Mouse (Mus musculus): Measurements from ENCODE around the gene Smg9. TPM values are rescaled to one million over a fixed set of nuclear protein-coding genes. Genes with fewer than 3 reads are reported as not detected.
"Not testable (repeated sequence)": the region's sequence is repeated elsewhere in the genome, so short reads cannot be mapped to it uniquely, and the experiment has no call there.

Smg9 gene
- polyA plus RNA-seq, 1 experiment from 2014 or later = 29.1 TPM

- Histone ChIP-seq H3K27ac (no peak overlapping the region), H3K27me3 (no peaks in the 10 kb centered on the region), H3K9ac (no peak overlapping the region), H3K36me3 (replicated peaks) (peaks cover 13% of the 10 kb centered on the region), H3K4me2 (no peak overlapping the region), H3K4me3 (replicated peaks) (no peak overlapping the region), H3K9me3 (0 out of 2 replicates have a peak, but pooled peaks cover 3% of the 10 kb centered on the region), H3K4me1 (0 out of 2 replicates have a peak, but pooled peaks cover 5% of the 10 kb centered on the region)
- WGBS = 93% methylated on average over 8 of the region's 8 CpGs
- ATAC-seq (ENCODE audit: low FRiP score) = no peak
Measured at GRCm38 (mm10) chr7:24398364-24398913, 980 bp upstream of the Smg9 start.

GRCm38 (mm10) chr7:24400082-24400452 is 648 bp downstream of the Smg9 start:
- H3K4me3 ChIP-seq (replicated peaks) = peak overlapping the region; percentile 60
- H3K9ac ChIP-seq = peak overlapping the region; percentile 70; the same call in 1 of the 2 replicates

DNA sequence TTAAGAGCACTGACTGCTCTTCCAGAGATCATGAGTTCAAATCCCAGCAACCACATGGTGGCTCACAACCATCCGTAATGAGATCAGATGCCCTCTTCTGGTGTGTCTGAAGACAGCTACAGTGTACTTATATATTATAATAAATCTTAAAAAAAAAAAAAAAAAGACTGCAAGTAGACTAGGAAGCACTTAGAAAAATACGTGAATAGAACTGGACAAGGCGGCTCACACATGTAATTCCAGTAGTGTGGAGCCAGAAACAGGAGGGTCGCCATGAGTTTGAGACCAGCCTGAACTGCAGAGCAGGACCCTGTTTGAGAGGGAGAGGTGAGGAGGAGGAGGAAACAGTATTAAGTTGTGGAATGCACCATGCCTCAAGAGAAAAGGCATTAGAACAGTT is 1.1 kb downstream of the Smg9 start:
- 92% methylated on average over 4 of the region's 4 CpGs for WGBS
- not testable (repeated sequence) for H3K9me3 ChIP-seq; H3K9ac ChIP-seq; H3K4me1 ChIP-seq; H3K27me3 ChIP-seq; ATAC-seq (ENCODE audit: low FRiP score); H3K27ac ChIP-seq
- H3K4me2 ChIP-seq = peak overlapping the region; percentile 54
- H3K36me3 ChIP-seq (replicated peaks) = peaks cover 33% of the 10 kb centered on the region
- H3K4me3 ChIP-seq (replicated peaks) = peak overlapping the region; percentile 60; the same call in 1 of the 2 replicates

More at GRCm38 (mm10) chr7:24400082-24400452, 648 bp downstream of the Smg9 start:
- 0 out of 2 replicates have a peak, but pooled peaks have one; percentile 14 for ATAC-seq (ENCODE audit: low FRiP score)
- 12% methylated on average over 3 of the region's 3 CpGs for WGBS
- 0 out of 2 replicates have a peak, but pooled peaks cover 3% of the 10 kb centered on the region for H3K9me3 ChIP-seq
- no peaks in the 10 kb centered on the region for H3K27me3 ChIP-seq
- H3K36me3 ChIP-seq (replicated peaks) = peaks cover 29% of the 10 kb centered on the region
- 0 out of 2 replicates have a peak, but pooled peaks cover 5% of the 10 kb centered on the region for H3K4me1 ChIP-seq
- peak overlapping the region; percentile 54 for H3K4me2 ChIP-seq
- H3K27ac ChIP-seq = peak overlapping the region; percentile 96

- no peak for ATAC-seq (ENCODE audit: low FRiP score)
- Histone ChIP-seq H3K9ac (no peak overlapping the region), H3K27me3 (no peaks in the 10 kb centered on the region), H3K4me1 (peaks cover 13% of the 10 kb centered on the region; the same call in 1 of the 2 replicates), H3K4me2 (no peak overlapping the region), H3K27ac (no peak overlapping the region), H3K4me3 (replicated peaks) (no peak overlapping the region), H3K9me3 (0 out of 2 replicates have a peak, but pooled peaks cover 3% of the 10 kb centered on the region), H3K36me3 (replicated peaks) (peaks cover 49% of the 10 kb centered on the region)
- 96% methylated on average over 9 of the region's 9 CpGs for WGBS
Measured at GRCm38 (mm10) chr7:24402851-24403250, 3.4 kb downstream of the Smg9 start.

- H3K36me3 ChIP-seq (replicated peaks) = peaks cover 55% of the 10 kb centered on the region
- H3K4me2 ChIP-seq = no peak overlapping the region
- no peaks in the 10 kb centered on the region for H3K27me3 ChIP-seq
- H3K27ac ChIP-seq = no peak overlapping the region
- 86% methylated on average over 13 of the region's 13 CpGs for WGBS
- ATAC-seq (ENCODE audit: low FRiP score) = no peak
- no peak overlapping the region for H3K4me3 ChIP-seq (replicated peaks)
- no peak overlapping the region for H3K9ac ChIP-seq
- 0 out of 2 replicates have a peak, but pooled peaks cover 3% of the 10 kb centered on the region for H3K9me3 ChIP-seq
- H3K4me1 ChIP-seq = peaks cover 8% of the 10 kb centered on the region; the same call in 1 of the 2 replicates
Measured at GRCm38 (mm10) chr7:24405649-24406048, 6.2 kb downstream of the Smg9 start.

DNA sequence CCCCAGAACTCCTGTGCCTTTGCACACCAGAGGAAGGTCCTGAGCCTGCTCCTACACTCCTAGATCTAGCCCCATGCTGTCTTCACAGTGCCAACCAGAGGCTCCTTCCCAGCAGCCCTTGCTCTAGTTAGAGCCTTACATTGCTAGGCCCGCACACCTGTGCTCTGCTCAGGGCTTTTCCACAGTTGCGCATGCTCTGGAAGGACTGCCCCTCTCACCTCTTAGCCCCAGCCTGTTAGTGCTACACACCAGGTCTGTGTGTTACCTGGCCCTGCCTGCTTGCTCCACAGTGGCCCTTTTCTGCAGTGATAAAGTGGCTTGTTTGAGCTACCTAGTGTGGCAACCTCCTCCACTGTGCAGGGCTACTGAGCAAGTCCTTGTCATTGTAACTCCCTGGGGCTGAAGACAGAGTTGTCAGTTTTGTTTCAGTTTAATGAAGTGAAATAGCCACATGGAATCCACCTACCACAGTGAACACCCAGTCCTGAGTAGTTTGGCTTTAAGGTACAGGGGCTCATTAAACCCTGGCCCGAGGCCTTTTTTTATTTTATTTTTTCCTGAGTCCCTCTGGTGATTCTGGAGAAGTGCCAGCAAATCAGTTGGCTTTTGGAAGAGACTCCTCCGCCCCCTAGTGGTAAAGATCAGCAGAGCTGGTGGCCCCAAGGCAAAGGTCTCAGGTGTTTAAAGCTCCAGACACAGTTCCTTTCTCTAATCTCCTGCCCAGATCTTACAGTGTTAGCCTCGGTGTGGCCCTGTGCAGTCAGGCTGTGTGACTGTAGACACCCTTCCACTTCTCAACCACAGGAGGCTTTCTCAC is 7.3 kb downstream of the Smg9 start:
- ATAC-seq (ENCODE audit: low FRiP score) = no peak; the same call in 1 of the 2 replicates
- H3K9ac ChIP-seq = no peak overlapping the region
- peaks cover 7% of the 10 kb centered on the region; the same call in 1 of the 2 replicates for H3K4me1 ChIP-seq
- H3K9me3 ChIP-seq = 0 out of 2 replicates have a peak, but pooled peaks cover 3% of the 10 kb centered on the region
- WGBS = 49% methylated on average over 5 of the region's 5 CpGs
- peak overlapping the region; percentile 65 for H3K27ac ChIP-seq
- no peak overlapping the region for H3K4me2 ChIP-seq
- no peak overlapping the region for H3K4me3 ChIP-seq (replicated peaks)
- peaks cover 56% of the 10 kb centered on the region for H3K36me3 ChIP-seq (replicated peaks)
- H3K27me3 ChIP-seq = no peaks in the 10 kb centered on the region

GRCm38 (mm10) chr7:24408186-24408585 is 8.8 kb downstream of the Smg9 start:
- Histone ChIP-seq H3K4me2 (no peak overlapping the region), H3K9me3 (no peaks in the 10 kb centered on the region), H3K9ac (no peak overlapping the region), H3K27ac (no peak overlapping the region), H3K27me3 (no peaks in the 10 kb centered on the region), H3K4me3 (replicated peaks) (no peak overlapping the region), H3K36me3 (replicated peaks) (peaks cover 52% of the 10 kb centered on the region), H3K4me1 (peaks cover 7% of the 10 kb centered on the region; the same call in 1 of the 2 replicates)
- ATAC-seq (ENCODE audit: low FRiP score) = no peak
- 96% methylated on average over 9 of the region's 9 CpGs for WGBS

DNA sequence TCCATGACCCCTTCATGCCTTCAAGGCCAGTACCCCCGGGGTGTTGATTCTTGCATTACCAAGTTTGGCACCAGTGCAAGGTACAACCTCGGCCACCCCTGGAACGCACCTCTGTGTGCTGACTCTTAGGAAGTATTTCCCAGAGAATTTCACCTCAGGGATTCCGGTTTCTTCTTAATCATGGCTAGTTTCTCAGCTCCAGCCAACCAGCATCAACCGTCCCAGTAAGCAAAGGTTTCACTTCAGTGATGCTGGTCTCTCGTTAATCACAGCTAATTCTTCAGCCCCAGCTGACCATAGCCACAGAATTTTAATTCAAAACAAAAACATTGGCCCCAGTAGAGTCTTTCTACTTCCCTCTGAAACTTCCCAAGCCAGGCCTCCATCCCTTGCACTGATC is 10.7 kb downstream of the Smg9 start:
- Histone ChIP-seq H3K4me1 (peaks cover 7% of the 10 kb centered on the region; the same call in 1 of the 2 replicates), H3K36me3 (replicated peaks) (peaks cover 40% of the 10 kb centered on the region), H3K27me3 (no peaks in the 10 kb centered on the region), H3K9me3 (no peaks in the 10 kb centered on the region), H3K4me2 (no peak overlapping the region), H3K4me3 (replicated peaks) (no peak overlapping the region), H3K27ac (no peak overlapping the region), H3K9ac (no peak overlapping the region)
- ATAC-seq (ENCODE audit: low FRiP score) = no peak
- WGBS = 88% methylated on average over 6 of the region's 6 CpGs

DNA sequence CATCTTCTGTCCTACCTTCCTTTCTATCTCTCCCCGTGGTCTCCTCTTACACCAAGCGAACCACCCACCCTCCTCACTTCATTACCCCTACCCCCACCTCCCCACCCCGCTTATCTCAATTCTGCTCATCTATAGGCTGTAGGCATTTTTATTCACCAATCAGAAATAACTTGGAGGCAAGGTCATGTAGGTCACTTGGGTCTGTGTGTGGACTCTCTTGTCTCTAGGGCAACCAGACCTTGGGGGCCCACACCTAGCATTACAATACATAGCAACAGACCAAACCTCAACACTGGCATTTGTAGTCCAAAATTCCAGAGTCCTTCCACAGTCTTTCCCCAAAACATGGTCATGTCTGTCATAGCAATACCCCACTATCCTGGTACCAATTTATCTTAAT is 11.4 kb downstream of the Smg9 start:
- H3K4me1 ChIP-seq = peaks cover 7% of the 10 kb centered on the region; the same call in 1 of the 2 replicates
- H3K9ac ChIP-seq = no peak overlapping the region
- H3K36me3 ChIP-seq (replicated peaks) = peaks cover 39% of the 10 kb centered on the region
- no peak for ATAC-seq (ENCODE audit: low FRiP score)
- no peak overlapping the region for H3K27ac ChIP-seq
- H3K4me3 ChIP-seq (replicated peaks) = no peak overlapping the region
- WGBS = 88% methylated on average over 3 of the region's 3 CpGs
- H3K27me3 ChIP-seq = no peaks in the 10 kb centered on the region
- no peaks in the 10 kb centered on the region for H3K9me3 ChIP-seq
- no peak overlapping the region for H3K4me2 ChIP-seq

DNA sequence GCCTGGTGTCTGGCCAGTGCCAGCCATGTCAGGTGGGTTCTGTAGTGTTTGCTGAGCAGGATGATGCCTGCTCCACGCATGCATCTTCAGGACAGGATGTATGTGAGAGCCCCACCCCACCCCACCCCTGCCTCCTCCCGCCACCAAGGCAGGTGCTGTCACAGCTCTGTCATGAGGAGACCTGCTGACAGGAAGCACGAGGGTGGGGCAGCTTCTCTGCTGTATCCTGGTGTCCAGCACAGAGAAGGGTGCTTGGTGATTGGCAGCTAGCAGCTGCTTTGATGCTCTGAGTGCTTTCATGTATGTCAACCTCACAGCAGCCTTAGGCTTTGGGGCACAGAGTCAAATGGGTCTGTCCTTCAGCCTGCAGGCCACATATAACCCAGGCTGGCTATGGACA is 14.2 kb downstream of the Smg9 start:
- H3K27ac ChIP-seq = no peak overlapping the region
- no peak overlapping the region for H3K4me2 ChIP-seq
- H3K9ac ChIP-seq = no peak overlapping the region
- no peaks in the 10 kb centered on the region for H3K27me3 ChIP-seq
- H3K4me1 ChIP-seq = peaks cover 7% of the 10 kb centered on the region; the same call in 1 of the 2 replicates
- H3K9me3 ChIP-seq = no peaks in the 10 kb centered on the region
- ATAC-seq (ENCODE audit: low FRiP score) = no peak
- 88% methylated on average over 3 of the region's 3 CpGs for WGBS
- peaks cover 31% of the 10 kb centered on the region for H3K36me3 ChIP-seq (replicated peaks)
- no peak overlapping the region for H3K4me3 ChIP-seq (replicated peaks)

DNA sequence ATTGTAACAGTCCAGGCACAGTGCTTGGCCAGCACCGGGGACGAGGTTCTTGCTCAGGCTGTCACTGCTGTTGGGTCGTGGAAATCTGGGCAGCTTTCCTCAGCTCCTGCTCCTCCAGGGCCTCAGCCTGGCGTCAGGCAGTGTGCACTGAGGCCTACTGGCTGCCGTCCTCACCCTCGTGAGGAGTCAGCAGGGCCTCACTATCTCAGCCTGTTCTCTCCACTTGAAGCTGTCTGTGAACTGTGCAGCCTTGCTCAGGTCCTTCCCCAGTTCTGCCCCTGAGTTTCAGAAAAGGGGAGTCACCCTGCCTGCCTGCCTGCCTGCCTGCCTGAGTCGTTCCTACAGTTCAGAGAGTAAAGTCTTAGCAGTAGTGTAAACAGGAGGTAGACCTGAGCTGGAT is 15.8 kb downstream of the Smg9 start:
- 85% methylated on average over 7 of the region's 7 CpGs for WGBS
- H3K9me3 ChIP-seq = no peaks in the 10 kb centered on the region
- no peak overlapping the region for H3K4me3 ChIP-seq (replicated peaks)
- no peak overlapping the region for H3K4me2 ChIP-seq
- H3K9ac ChIP-seq = no peak overlapping the region
- peaks cover 20% of the 10 kb centered on the region for H3K4me1 ChIP-seq
- no peaks in the 10 kb centered on the region for H3K27me3 ChIP-seq
- H3K36me3 ChIP-seq (replicated peaks) = peaks cover 30% of the 10 kb centered on the region
- no peak overlapping the region for H3K27ac ChIP-seq
- no peak for ATAC-seq (ENCODE audit: low FRiP score)

GRCm38 (mm10) chr7:24419579-24419978 is 20.2 kb downstream of the Smg9 start:
- Histone ChIP-seq H3K4me2 (no peak overlapping the region), H3K27ac (peak overlapping the region; percentile 50; the same call in 1 of the 2 replicates), H3K36me3 (replicated peaks) (peaks cover 34% of the 10 kb centered on the region), H3K27me3 (no peaks in the 10 kb centered on the region), H3K4me1 (peaks cover 24% of the 10 kb centered on the region), H3K4me3 (replicated peaks) (no peak overlapping the region), H3K9ac (no peak overlapping the region), H3K9me3 (no peaks in the 10 kb centered on the region)
- 0 out of 2 replicates have a peak, but pooled peaks have one; percentile 10 for ATAC-seq (ENCODE audit: low FRiP score)
- WGBS = 38% methylated on average over 8 of the region's 8 CpGs
